Mouse (Mus musculus) C2C12 (cell line): ENCODE measurements at regions not wholly inside any gene's neighbourhood (a gene's known extent, or its start where the extent isn't known, plus 50 kb on each side); places are given as distances from the start of the nearest gene placed in this dataset.

ENCODE experiments used
- CEBPB ChIP-seq: IDR thresholded peaks from one replicate; pipeline ENCODE4 v1.6.1; 2011; ENCODE audit warnings: low read depth, mild to moderate bottlenecking, control low read depth, moderate library complexity
- CTCF ChIP-seq: IDR thresholded peaks from one replicate; pipeline ENCODE4 v1.5.1; 2011; ENCODE audit not compliant: control insufficient read depth, insufficient read depth, insufficient read length
- FOSL1 ChIP-seq: IDR thresholded peaks from one replicate; pipeline ENCODE4 v1.8.0; 2011; ENCODE audit warnings: mild to moderate bottlenecking, low read length; ENCODE audit not compliant: poor library complexity, insufficient read depth, severe bottlenecking
- MAX ChIP-seq: IDR thresholded peaks from one replicate; pipeline ENCODE4 v1.6.1; 2011; ENCODE audit warnings: mild to moderate bottlenecking, control low read depth
- MYOD1 ChIP-seq: IDR thresholded peaks from one replicate; pipeline ENCODE4 v1.6.1; 2011; ENCODE audit warnings: low read depth; ENCODE audit not compliant: control insufficient read depth, insufficient read length
- MYOG ChIP-seq: IDR thresholded peaks from one replicate; pipeline ENCODE4 v1.6.1; 2011; ENCODE audit not compliant: control insufficient read depth, insufficient read length; ENCODE audit errors: extremely low read depth
- USF1 ChIP-seq: IDR thresholded peaks from one replicate; pipeline ENCODE4 v1.6.1; 2011; ENCODE audit warnings: low read depth, mild to moderate bottlenecking, control low read depth, moderate library complexity

DNA sequence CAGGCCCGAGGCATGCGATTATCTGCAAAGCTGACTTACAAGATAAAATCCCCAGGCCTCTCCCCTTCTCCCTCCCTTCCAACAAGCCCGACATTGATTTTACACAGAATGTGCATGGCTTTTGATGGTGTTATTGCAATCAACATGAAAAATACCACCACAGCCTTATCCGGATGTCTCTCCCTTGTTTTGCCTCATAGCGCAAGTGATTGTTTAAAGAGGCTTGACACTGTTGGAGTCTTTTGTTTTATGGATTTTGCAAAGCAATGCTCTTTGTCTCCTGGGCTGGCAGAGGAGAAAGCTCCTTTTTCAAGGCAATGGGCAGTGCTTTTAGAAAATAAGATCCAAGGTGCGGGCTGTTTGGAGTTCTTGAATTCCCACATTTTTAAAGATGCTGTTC, 165.3 kb downstream of the Tox3 start:
- TF ChIP-seq CTCF: no peak
- TF ChIP-seq FOSL1: no peak
- no peak for TF ChIP-seq USF1
- no peak for TF ChIP-seq MYOD1
- no peak for TF ChIP-seq CEBPB
- no peak for TF ChIP-seq MYOG
- no peak for TF ChIP-seq MAX
